Mouse (Mus musculus): ENCODE data around the gene Cx3cl1.

DNA sequence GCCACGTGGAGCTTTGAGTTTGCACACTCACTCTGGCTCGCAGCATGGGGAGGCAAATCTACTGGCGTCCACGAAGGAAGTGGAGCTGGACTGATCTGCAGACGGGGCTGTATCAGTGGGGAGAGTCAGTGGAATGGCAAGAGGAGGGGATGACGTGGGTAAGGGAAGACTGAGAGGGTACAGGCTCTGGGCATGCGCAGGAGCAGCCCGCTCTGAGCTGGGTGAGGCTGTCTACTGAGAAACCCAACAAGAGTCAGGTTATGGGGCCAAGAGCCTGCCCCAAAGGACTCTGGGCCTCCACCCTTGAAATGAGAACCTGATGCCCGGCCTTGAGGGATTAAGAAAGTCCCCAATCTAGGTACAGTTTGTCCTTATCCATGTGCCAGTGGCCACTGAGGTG lies 26.8 kb upstream of the Cx3cl1 start:
- TF ChIP-seq POLR2A (IDR thresholded peaks at IDR 0.05; ENCODE audit: low read depth, low read length), result no peak
- no peak for TF ChIP-seq CTCF (IDR thresholded peaks at IDR 0.05; ENCODE audit: borderline replicate concordance, insufficient read depth, low read length)
